Mouse (Mus musculus): ENCODE results near the gene Nfatc4. TPM values are rescaled to one million over a fixed set of nuclear protein-coding genes. Genes with fewer than 3 reads are reported as not detected.
A peak's percentile ranks its signal among the peaks of the same experiment; 100 is the strongest.

The Nfatc4 gene
- polyA plus RNA-seq, 1 experiment from 2014 or later = 5.5 TPM

DNA sequence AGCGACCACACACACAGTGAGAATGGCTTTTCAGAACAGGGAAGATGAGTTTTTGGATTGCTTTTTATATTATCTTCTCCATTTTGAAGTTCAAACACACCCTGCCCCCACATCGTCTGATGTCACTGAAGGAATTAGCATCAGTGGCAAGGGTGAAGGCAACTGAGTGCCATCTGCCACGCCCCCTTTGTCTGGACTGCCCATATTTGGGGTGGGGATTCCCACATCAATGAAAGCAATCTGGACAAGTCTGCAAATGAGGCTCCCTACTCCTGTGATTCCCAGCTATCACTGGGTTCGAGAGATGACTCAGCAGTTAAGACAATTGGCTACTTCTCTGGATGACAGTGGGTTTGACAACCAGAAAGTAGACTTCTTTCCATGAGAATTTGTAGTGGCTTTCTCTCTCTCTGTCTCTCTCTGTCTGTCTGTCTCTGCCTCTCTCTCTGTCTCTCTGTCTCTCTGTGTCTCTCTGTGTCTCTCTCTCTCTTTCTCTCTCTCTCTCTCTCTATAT, 18.0 kb downstream of the Nfatc4 start:
- WGBS = 52% methylated on average over 4 of the region's 4 CpGs
- no peaks in the 10 kb centered on the region for H3K9me3 ChIP-seq (ENCODE audit: control insufficient read depth, low read length)

DNA sequence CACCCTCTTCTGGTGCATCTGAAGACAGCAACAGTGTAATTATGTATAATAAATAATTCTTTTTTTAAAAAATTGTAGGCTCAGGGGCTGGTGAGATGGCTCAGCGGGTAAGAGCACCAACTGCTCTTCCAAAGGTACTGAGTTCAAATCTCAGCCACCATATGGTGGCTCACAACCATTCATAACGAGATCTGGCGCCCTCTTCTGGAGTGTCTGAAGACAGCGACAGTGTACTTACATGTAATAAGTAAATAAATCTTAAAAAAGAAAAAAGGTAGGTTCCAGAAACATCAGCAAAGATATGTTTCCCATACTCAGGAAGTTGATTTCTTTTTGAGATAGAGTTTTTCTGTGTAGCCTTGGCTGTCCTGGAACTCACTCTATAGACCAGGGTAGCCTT, 19.9 kb downstream of the Nfatc4 start:
- Histone ChIP-seq H3K9me3 (ENCODE audit: control insufficient read depth, low read length) (no peaks in the 10 kb centered on the region), H3K4me2 (ENCODE audit: low read depth, low read length) (no peak overlapping the region), H3K9ac (replicated peaks; ENCODE audit: low read depth, low read length) (no peak overlapping the region), H3K36me3 (ENCODE audit: control insufficient read depth, insufficient read depth, low read length) (no peaks in the 10 kb centered on the region), H3K27ac (ENCODE audit: low read depth, low read length) (no peak overlapping the region), H3K4me3 (ENCODE audit: low read depth, low read length) (no peak overlapping the region), H3K27me3 (ENCODE audit: control insufficient read depth, insufficient read depth, low read length) (no peaks in the 10 kb centered on the region), H3K4me1 (ENCODE audit: control insufficient read depth, insufficient read depth, low read length) (no peaks in the 10 kb centered on the region)
- WGBS = 77% methylated on average over 4 of the region's 4 CpGs
- ATAC-seq (ENCODE audit: low read depth) = no peak

More for the DNA sequence above, 18.0 kb downstream of the Nfatc4 start:
- Histone ChIP-seq H3K4me3 (ENCODE audit: low read depth, low read length) (no peak overlapping the region), H3K9ac (replicated peaks; ENCODE audit: low read depth, low read length) (no peak overlapping the region), H3K27ac (ENCODE audit: low read depth, low read length) (no peak overlapping the region), H3K4me2 (ENCODE audit: low read depth, low read length) (no peak overlapping the region), H3K36me3 (ENCODE audit: control insufficient read depth, insufficient read depth, low read length) (no peaks in the 10 kb centered on the region), H3K27me3 (ENCODE audit: control insufficient read depth, insufficient read depth, low read length) (no peaks in the 10 kb centered on the region), H3K4me1 (ENCODE audit: control insufficient read depth, insufficient read depth, low read length) (no peaks in the 10 kb centered on the region)
- ATAC-seq (ENCODE audit: low read depth) = no peak

DNA sequence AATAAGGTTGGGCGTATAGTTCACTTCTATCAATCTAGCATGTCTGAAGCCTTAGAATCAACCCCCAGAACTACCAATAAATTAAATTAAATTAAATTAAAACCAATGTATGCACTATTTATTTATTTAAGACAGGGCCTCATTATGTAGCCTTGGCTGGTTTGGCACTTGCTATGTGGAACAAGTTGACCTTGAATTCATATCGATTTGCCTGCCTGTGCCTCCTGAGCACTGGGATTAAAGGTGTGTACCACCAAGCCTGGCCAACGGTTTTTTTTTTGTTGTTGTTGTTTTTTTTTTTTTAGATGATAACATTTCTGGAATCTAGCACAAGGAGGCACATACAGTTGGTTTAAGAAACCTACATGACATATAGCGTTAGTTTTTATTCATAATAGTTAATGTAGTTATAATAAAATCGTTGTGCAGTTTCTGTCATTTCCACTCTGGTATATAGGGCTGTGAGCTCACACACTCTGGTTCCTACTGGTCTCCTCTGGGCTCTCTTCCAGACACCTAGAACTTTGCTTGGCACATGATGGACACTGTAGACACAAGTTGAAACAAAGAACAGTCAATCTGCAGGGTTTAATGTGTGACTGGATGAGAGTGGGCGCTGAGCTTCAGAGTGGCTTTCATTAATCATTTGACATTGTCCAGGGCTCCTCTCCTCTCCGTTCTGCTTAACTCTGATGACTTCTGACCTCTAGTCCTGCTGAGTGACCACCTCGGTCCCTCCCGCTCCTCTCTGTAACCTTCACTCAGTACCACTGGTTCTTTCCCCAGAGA, 22.8 kb downstream of the Nfatc4 start:
- no peak overlapping the region for H3K27ac ChIP-seq (ENCODE audit: low read depth, low read length)
- H3K9me3 ChIP-seq (ENCODE audit: control insufficient read depth, low read length) = no peaks in the 10 kb centered on the region
- no peaks in the 10 kb centered on the region for H3K4me1 ChIP-seq (ENCODE audit: control insufficient read depth, insufficient read depth, low read length)
- no peak overlapping the region for H3K4me3 ChIP-seq (ENCODE audit: low read depth, low read length)
- no peak overlapping the region for H3K4me2 ChIP-seq (ENCODE audit: low read depth, low read length)
- H3K9ac ChIP-seq (replicated peaks; ENCODE audit: low read depth, low read length) = no peak overlapping the region
- ATAC-seq (ENCODE audit: low read depth) = no peak
- no peaks in the 10 kb centered on the region for H3K36me3 ChIP-seq (ENCODE audit: control insufficient read depth, insufficient read depth, low read length)
- 80% methylated on average over 9 of the region's 9 CpGs for WGBS
- no peaks in the 10 kb centered on the region for H3K27me3 ChIP-seq (ENCODE audit: control insufficient read depth, insufficient read depth, low read length)

DNA sequence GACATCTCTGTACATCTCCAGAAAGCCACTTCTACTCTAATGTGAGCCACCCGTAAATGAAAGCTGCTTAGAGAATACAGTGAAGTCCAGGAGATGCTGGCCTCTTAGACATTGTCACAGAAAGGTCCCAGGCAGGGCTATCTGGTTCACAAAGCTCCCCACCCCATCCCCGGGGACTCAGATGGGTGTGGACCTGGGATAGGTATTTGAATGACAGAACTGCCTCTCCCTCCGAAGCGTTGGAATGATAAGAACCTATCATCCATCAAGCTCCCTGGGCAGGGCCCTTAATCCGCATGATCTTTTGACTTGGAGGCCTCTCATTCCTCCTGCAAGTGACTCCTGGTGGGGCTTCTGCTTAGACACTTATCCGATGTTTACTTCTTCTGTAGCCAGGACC, 27.9 kb downstream of the Nfatc4 start:
- no peak overlapping the region for H3K9ac ChIP-seq (replicated peaks; ENCODE audit: low read depth, low read length)
- H3K9me3 ChIP-seq (ENCODE audit: control insufficient read depth, low read length) = no peaks in the 10 kb centered on the region
- no peak overlapping the region for H3K4me2 ChIP-seq (ENCODE audit: low read depth, low read length)
- H3K36me3 ChIP-seq (ENCODE audit: control insufficient read depth, insufficient read depth, low read length) = no peaks in the 10 kb centered on the region
- ATAC-seq (ENCODE audit: low read depth) = no peak
- no peak overlapping the region for H3K4me3 ChIP-seq (ENCODE audit: low read depth, low read length)
- peaks cover 11% of the 10 kb centered on the region; the same call in 1 of the 2 replicates for H3K4me1 ChIP-seq (ENCODE audit: control insufficient read depth, insufficient read depth, low read length)
- WGBS = 75% methylated on average over 6 of the region's 6 CpGs
- no peak overlapping the region for H3K27ac ChIP-seq (ENCODE audit: low read depth, low read length)
- no peaks in the 10 kb centered on the region for H3K27me3 ChIP-seq (ENCODE audit: control insufficient read depth, insufficient read depth, low read length)

DNA sequence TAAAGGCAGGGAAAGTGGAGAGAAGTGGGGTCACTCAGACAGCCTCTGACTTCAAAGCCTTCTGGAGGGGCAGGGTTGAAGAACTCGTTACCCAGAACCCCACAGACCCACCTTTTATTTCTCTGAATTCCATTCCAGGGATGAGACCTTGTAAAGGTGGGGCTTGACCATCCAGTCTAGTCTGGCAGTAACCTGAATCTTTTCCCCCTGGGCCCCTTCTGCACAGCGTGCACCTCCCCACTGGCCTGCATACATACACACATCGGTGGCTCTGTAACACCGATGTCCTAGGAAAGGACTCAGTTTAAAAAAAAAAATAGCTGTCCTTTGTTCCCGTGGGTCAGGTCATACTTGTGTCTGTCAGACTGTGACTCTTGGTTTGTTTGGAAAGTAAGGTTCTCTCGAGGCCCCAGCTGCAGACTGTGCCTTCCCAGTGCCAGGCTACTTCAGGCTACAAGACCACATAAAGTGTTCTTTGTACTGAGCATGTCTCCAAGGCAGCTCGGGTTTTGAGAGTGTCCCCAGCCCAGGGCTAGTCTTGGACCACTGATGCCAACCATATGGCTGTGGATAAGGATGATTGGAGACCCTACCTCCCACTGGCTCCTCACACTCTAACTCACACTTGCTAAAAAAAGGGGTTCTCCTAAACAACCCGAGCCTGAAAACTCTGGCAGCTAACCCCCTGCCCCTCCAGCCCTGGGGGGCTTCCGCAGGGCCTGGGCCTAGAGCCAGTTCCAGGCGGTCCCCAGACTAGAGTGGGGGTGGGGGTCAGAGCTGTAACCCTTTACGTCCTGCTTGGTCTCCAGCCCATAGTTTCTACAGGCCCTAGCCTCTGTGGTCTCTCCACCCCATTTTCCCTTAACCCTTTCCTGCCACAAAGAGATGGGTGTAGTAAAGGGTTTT, 30.0 kb downstream of the Nfatc4 start:
- 4% methylated on average over 11 of the region's 11 CpGs for WGBS
- Histone ChIP-seq H3K4me1 (ENCODE audit: control insufficient read depth, insufficient read depth, low read length) (peaks cover 22% of the 10 kb centered on the region), H3K9ac (replicated peaks; ENCODE audit: low read depth, low read length) (no peak overlapping the region), H3K27me3 (ENCODE audit: control insufficient read depth, insufficient read depth, low read length) (no peaks in the 10 kb centered on the region), H3K9me3 (ENCODE audit: control insufficient read depth, low read length) (no peaks in the 10 kb centered on the region), H3K36me3 (ENCODE audit: control insufficient read depth, insufficient read depth, low read length) (no peaks in the 10 kb centered on the region), H3K27ac (ENCODE audit: low read depth, low read length) (peak overlapping the region; percentile 78), H3K4me3 (ENCODE audit: low read depth, low read length) (peak overlapping the region; percentile 57), H3K4me2 (ENCODE audit: low read depth, low read length) (peak overlapping the region; percentile 89)
- peak; percentile 77 for ATAC-seq (ENCODE audit: low read depth)

DNA sequence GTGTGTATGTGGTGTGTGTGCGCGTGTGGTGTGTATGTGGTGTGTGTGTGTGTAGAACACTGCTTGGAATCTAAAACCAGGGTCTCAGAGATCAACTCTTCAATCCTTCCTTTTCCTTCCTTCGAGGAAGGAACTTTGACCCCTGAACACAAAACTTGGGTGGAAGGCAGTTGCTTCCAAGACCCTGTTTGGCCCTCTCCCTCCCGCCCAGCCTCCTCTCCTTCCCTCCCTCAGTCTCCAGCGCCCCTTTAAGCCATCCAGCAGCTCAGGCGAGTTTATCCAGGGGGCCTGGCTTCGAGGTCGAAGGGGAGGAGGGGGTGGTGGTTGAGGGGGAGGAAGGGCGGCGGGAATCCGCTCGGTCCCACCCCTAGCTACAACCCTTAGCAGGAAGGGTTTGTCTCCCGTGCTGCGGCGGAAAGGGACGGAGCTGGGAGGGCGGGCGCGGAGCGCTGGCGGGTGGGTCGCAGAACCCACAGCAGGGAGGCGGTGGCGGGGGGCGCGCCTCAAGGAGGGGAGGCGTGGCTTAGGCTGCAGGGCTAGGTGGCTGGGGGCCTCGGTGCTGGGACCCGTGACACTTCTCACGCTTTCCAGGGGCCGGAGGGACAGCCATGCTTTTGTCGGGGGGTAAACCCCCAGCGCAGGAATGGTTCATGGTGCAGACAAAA, 30.8 kb downstream of the Nfatc4 start, which contains the start of gene Nynrin:
TSS of gene Nynrin (plus strand) at position 390 of the 665 bp plus-strand sequence.
- no peaks in the 10 kb centered on the region for H3K36me3 ChIP-seq (ENCODE audit: control insufficient read depth, insufficient read depth, low read length)
- H3K27ac ChIP-seq (ENCODE audit: low read depth, low read length) = peak within 1 kb of the TSS; percentile 78
- WGBS = under 1% methylated on average over 32 of the region's 33 CpGs
- peaks cover 25% of the 10 kb centered on the region for H3K4me1 ChIP-seq (ENCODE audit: control insufficient read depth, insufficient read depth, low read length)
- ATAC-seq (ENCODE audit: low read depth) = peak; percentile 86
- no peaks in the 10 kb centered on the region for H3K9me3 ChIP-seq (ENCODE audit: control insufficient read depth, low read length)
- peak within 1 kb of the TSS; percentile 57 for H3K4me3 ChIP-seq (ENCODE audit: low read depth, low read length)
- H3K4me2 ChIP-seq (ENCODE audit: low read depth, low read length) = peak within 1 kb of the TSS; percentile 89
- no peaks in the 10 kb centered on the region for H3K27me3 ChIP-seq (ENCODE audit: control insufficient read depth, insufficient read depth, low read length)
- H3K9ac ChIP-seq (replicated peaks; ENCODE audit: low read depth, low read length) = peak within 1 kb of the TSS; percentile 61

DNA sequence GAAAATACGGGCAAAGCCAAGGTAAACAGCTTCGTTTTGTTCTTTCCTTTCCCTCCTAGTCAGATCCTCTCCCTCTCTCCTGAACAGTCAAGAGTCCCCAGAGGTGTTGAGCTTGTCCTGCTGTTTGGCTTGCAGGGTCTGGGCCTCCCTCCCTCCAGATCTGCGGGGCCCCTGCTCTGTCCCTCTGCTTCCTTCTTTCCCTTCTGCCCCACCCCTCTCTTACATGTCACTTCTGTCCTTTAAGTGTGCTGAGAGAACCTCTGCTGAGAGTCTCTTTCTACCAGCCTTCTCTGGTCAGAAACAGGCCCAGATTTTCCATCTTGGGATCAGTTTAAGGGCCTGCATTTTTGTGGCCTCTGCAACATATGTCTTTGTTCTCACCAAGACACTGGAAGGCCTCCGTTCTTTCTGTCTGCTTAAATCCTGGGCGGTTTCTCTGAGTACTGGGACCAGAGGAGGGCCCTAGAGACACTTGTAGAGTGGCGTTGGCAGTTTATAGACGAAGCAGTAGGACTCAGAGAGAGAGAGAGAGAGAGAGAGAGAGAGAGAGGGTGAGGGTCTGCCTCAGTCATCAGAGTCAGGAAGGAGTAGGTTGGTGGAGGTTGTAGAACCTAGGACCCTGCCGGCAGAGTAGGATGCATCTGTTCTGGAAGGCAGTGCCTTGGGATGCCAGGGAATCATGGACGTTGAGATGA, 31.6 kb downstream of the Nfatc4 start:
- Histone ChIP-seq H3K27ac (ENCODE audit: low read depth, low read length) (peak overlapping the region; percentile 78), H3K4me3 (ENCODE audit: low read depth, low read length) (peak overlapping the region; percentile 57), H3K36me3 (ENCODE audit: control insufficient read depth, insufficient read depth, low read length) (no peaks in the 10 kb centered on the region), H3K4me1 (ENCODE audit: control insufficient read depth, insufficient read depth, low read length) (peaks cover 25% of the 10 kb centered on the region), H3K9ac (replicated peaks; ENCODE audit: low read depth, low read length) (peak overlapping the region; percentile 61), H3K27me3 (ENCODE audit: control insufficient read depth, insufficient read depth, low read length) (no peaks in the 10 kb centered on the region), H3K4me2 (ENCODE audit: low read depth, low read length) (peak overlapping the region; percentile 89), H3K9me3 (ENCODE audit: control insufficient read depth, low read length) (no peaks in the 10 kb centered on the region)
- 2% methylated on average over 9 of the region's 9 CpGs for WGBS
- peak; percentile 32; the same call in 1 of the 2 replicates for ATAC-seq (ENCODE audit: low read depth)

DNA sequence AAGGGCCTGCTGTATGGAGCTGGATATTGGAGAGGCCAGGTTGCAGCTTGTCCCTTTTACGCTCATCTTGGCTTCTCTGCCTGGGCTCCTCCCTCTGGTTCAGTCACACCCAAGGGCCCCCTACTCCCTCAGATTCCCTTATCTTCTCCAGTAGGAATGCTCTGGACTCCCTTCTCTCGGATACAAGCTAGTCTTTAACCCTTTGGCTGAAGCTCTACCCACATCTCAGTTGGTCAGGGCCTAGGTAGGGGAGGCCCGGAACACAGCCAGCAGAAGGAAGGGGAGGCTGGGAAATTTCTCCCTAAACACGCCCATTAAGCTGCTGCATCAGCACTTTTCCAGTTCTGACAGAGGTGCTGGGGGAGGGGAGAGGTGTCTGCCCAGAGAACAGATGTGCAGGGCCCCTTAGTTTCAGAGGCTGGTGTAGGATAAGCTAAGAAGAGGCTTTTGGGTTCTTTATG, 32.2 kb downstream of the Nfatc4 start:
- Histone ChIP-seq H3K9ac (replicated peaks; ENCODE audit: low read depth, low read length) (peak overlapping the region; percentile 61), H3K4me2 (ENCODE audit: low read depth, low read length) (peak overlapping the region; percentile 89), H3K36me3 (ENCODE audit: control insufficient read depth, insufficient read depth, low read length) (no peaks in the 10 kb centered on the region), H3K27ac (ENCODE audit: low read depth, low read length) (peak overlapping the region; percentile 78), H3K9me3 (ENCODE audit: control insufficient read depth, low read length) (no peaks in the 10 kb centered on the region), H3K4me1 (ENCODE audit: control insufficient read depth, insufficient read depth, low read length) (peaks cover 25% of the 10 kb centered on the region), H3K4me3 (ENCODE audit: low read depth, low read length) (peak overlapping the region; percentile 57), H3K27me3 (ENCODE audit: control insufficient read depth, insufficient read depth, low read length) (no peaks in the 10 kb centered on the region)
- ATAC-seq (ENCODE audit: low read depth) = peak; percentile 18; the same call in 1 of the 2 replicates
- 3% methylated on average over 4 of the region's 4 CpGs for WGBS
